Mouse (Mus musculus): ENCODE results near the gene Pomgnt2. TPM values are rescaled to one million over a fixed set of nuclear protein-coding genes. Genes with fewer than 3 reads are reported as not detected.

The Pomgnt2 gene
- polyA plus RNA-seq (2011; ENCODE audit: insufficient read depth, insufficient read length, low read depth, missing spikeins), result 7.5 and 7.9 TPM in 2 replicates

GRCm38 (mm10) chr9:121997010-121997409 is at the start of gene Pomgnt2:
TSS of gene Pomgnt2 (minus strand) at chr9:121997110.
- no peak within 1 kb of the TSS for H3K9ac ChIP-seq (ENCODE audit: low read depth, poor library complexity, severe bottlenecking)
- H3K9me3 ChIP-seq (replicated peaks; ENCODE audit: control insufficient read depth, insufficient read depth, low read length, poor library complexity, severe bottlenecking), result 0 out of 2 replicates have a peak, but pooled peaks cover 2% of the 10 kb centered on the region
- H3K4me3 ChIP-seq (ENCODE audit: low read depth, low read length), result no peak within 1 kb of the TSS
- H3K27ac ChIP-seq (ENCODE audit: insufficient read depth, low read length), result no peak within 1 kb of the TSS
- H3K27me3 ChIP-seq (ENCODE audit: control insufficient read depth, insufficient read depth, low read length, poor library complexity, severe bottlenecking), result no peaks in the 10 kb centered on the region
- no peaks in the 10 kb centered on the region for H3K4me1 ChIP-seq (ENCODE audit: control insufficient read depth, insufficient read depth, low read length)
- no peak for TF ChIP-seq EP300 (IDR thresholded peaks at IDR 0.05; ENCODE audit: insufficient read depth, low read depth, low read length)
- no peak for TF ChIP-seq CTCF (IDR thresholded peaks at IDR 0.05; ENCODE audit: low read depth, low read length)
- TF ChIP-seq POLR2A (IDR thresholded peaks at IDR 0.05; ENCODE audit: insufficient read depth, low read length), result no peak
- no peaks in the 10 kb centered on the region for H3K36me3 ChIP-seq (ENCODE audit: control insufficient read depth, insufficient read depth, low read length, poor library complexity, severe bottlenecking)

DNA sequence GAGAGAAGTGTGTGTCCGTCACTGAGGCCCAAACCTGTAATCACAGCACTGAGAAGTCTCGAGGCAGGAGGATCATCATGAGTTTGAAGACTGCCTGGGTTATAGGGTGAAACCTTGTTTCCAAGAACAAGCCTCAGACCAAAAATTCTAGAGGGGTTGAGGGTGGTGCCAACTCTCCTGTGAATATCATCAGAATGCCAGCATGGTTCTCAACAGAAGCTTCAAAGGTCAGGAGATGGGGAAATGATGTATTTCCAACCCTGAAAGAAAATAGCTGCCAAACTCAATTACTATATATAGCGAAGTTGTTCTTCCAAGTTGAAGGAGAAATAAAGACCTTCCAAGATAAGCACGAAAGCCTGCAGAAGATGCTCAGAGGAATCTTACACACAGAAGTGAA is 42.9 kb upstream of the Pomgnt2 start:
- no peaks in the 10 kb centered on the region for H3K27me3 ChIP-seq (ENCODE audit: control insufficient read depth, insufficient read depth, low read length, poor library complexity, severe bottlenecking)
- no peaks in the 10 kb centered on the region for H3K4me1 ChIP-seq (ENCODE audit: control insufficient read depth, insufficient read depth, low read length)
- no peak overlapping the region for H3K9ac ChIP-seq (ENCODE audit: low read depth, poor library complexity, severe bottlenecking)
- H3K9me3 ChIP-seq (replicated peaks; ENCODE audit: control insufficient read depth, insufficient read depth, low read length, poor library complexity, severe bottlenecking), result no peaks in the 10 kb centered on the region
- no peak overlapping the region for H3K4me3 ChIP-seq (ENCODE audit: low read depth, low read length)
- no peaks in the 10 kb centered on the region for H3K36me3 ChIP-seq (ENCODE audit: control insufficient read depth, insufficient read depth, low read length, poor library complexity, severe bottlenecking)
- TF ChIP-seq CTCF (IDR thresholded peaks at IDR 0.05; ENCODE audit: low read depth, low read length), result no peak
- TF ChIP-seq POLR2A (IDR thresholded peaks at IDR 0.05; ENCODE audit: insufficient read depth, low read length), result no peak
- TF ChIP-seq EP300 (IDR thresholded peaks at IDR 0.05; ENCODE audit: insufficient read depth, low read depth, low read length), result no peak
- no peak overlapping the region for H3K27ac ChIP-seq (ENCODE audit: insufficient read depth, low read length)

DNA sequence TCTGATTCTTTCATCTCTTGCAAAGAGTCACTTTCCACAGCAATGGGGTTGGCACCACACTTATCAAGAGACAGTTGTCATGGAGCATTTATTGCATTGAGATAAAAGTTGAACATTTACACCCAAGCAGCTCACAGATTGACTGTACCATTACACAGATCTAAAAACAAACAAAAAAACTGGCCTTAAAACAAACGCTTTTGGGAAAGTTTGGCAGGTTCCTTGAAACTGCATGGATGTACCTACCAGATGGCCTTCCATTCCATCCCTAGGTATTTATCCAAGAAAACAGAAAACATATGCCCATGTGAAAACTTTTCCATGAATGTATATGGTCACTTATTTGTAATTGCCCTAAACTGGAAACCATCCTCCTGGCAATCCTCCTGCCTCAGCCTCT is 41.7 kb upstream of the Pomgnt2 start:
- H3K4me1 ChIP-seq (ENCODE audit: control insufficient read depth, insufficient read depth, low read length), result no peaks in the 10 kb centered on the region
- no peak overlapping the region for H3K4me3 ChIP-seq (ENCODE audit: low read depth, low read length)
- no peak overlapping the region for H3K27ac ChIP-seq (ENCODE audit: insufficient read depth, low read length)
- TF ChIP-seq POLR2A (IDR thresholded peaks at IDR 0.05; ENCODE audit: insufficient read depth, low read length), result no peak
- TF ChIP-seq CTCF (IDR thresholded peaks at IDR 0.05; ENCODE audit: low read depth, low read length), result no peak
- TF ChIP-seq EP300 (IDR thresholded peaks at IDR 0.05; ENCODE audit: insufficient read depth, low read depth, low read length), result no peak
- H3K9me3 ChIP-seq (replicated peaks; ENCODE audit: control insufficient read depth, insufficient read depth, low read length, poor library complexity, severe bottlenecking), result no peaks in the 10 kb centered on the region
- H3K9ac ChIP-seq (ENCODE audit: low read depth, poor library complexity, severe bottlenecking), result no peak overlapping the region
- H3K27me3 ChIP-seq (ENCODE audit: control insufficient read depth, insufficient read depth, low read length, poor library complexity, severe bottlenecking), result no peaks in the 10 kb centered on the region
- H3K36me3 ChIP-seq (ENCODE audit: control insufficient read depth, insufficient read depth, low read length, poor library complexity, severe bottlenecking), result no peaks in the 10 kb centered on the region

- Histone ChIP-seq H3K4me3 (ENCODE audit: low read depth, low read length) (no peak overlapping the region), H3K9ac (ENCODE audit: low read depth, poor library complexity, severe bottlenecking) (no peak overlapping the region)
These were observed 39.7 kb upstream of the Pomgnt2 start for GRCm38 (mm10) chr9:122036496-122037054.

GRCm38 (mm10) chr9:122035807-122036206 is 38.9 kb upstream of the Pomgnt2 start:
- TF ChIP-seq POLR2A (IDR thresholded peaks at IDR 0.05; ENCODE audit: insufficient read depth, low read length) (no peak), CTCF (IDR thresholded peaks at IDR 0.05; ENCODE audit: low read depth, low read length) (no peak), EP300 (IDR thresholded peaks at IDR 0.05; ENCODE audit: insufficient read depth, low read depth, low read length) (no peak)
- no peak overlapping the region for H3K9ac ChIP-seq (ENCODE audit: low read depth, poor library complexity, severe bottlenecking)
- H3K4me1 ChIP-seq (ENCODE audit: control insufficient read depth, insufficient read depth, low read length), result no peaks in the 10 kb centered on the region

More at GRCm38 (mm10) chr9:122036496-122037054, 39.7 kb upstream of the Pomgnt2 start:
- Histone ChIP-seq H3K27me3 (ENCODE audit: control insufficient read depth, insufficient read depth, low read length, poor library complexity, severe bottlenecking) (no peaks in the 10 kb centered on the region), H3K4me1 (ENCODE audit: control insufficient read depth, insufficient read depth, low read length) (no peaks in the 10 kb centered on the region), H3K36me3 (ENCODE audit: control insufficient read depth, insufficient read depth, low read length, poor library complexity, severe bottlenecking) (no peaks in the 10 kb centered on the region), H3K9me3 (replicated peaks; ENCODE audit: control insufficient read depth, insufficient read depth, low read length, poor library complexity, severe bottlenecking) (no peaks in the 10 kb centered on the region), H3K27ac (ENCODE audit: insufficient read depth, low read length) (no peak overlapping the region)
- TF ChIP-seq EP300 (IDR thresholded peaks at IDR 0.05; ENCODE audit: insufficient read depth, low read depth, low read length) (no peak), CTCF (IDR thresholded peaks at IDR 0.05; ENCODE audit: low read depth, low read length) (no peak), POLR2A (IDR thresholded peaks at IDR 0.05; ENCODE audit: insufficient read depth, low read length) (no peak)

GRCm38 (mm10) chr9:122034949-122035348 is 38.0 kb upstream of the Pomgnt2 start:
- Histone ChIP-seq H3K27ac (ENCODE audit: insufficient read depth, low read length) (no peak overlapping the region), H3K9ac (ENCODE audit: low read depth, poor library complexity, severe bottlenecking) (no peak overlapping the region), H3K27me3 (ENCODE audit: control insufficient read depth, insufficient read depth, low read length, poor library complexity, severe bottlenecking) (no peaks in the 10 kb centered on the region), H3K9me3 (replicated peaks; ENCODE audit: control insufficient read depth, insufficient read depth, low read length, poor library complexity, severe bottlenecking) (no peaks in the 10 kb centered on the region), H3K36me3 (ENCODE audit: control insufficient read depth, insufficient read depth, low read length, poor library complexity, severe bottlenecking) (no peaks in the 10 kb centered on the region), H3K4me3 (ENCODE audit: low read depth, low read length) (no peak overlapping the region), H3K4me1 (ENCODE audit: control insufficient read depth, insufficient read depth, low read length) (no peaks in the 10 kb centered on the region)
- TF ChIP-seq EP300 (IDR thresholded peaks at IDR 0.05; ENCODE audit: insufficient read depth, low read depth, low read length), result no peak
- TF ChIP-seq POLR2A (IDR thresholded peaks at IDR 0.05; ENCODE audit: insufficient read depth, low read length), result no peak
- no peak for TF ChIP-seq CTCF (IDR thresholded peaks at IDR 0.05; ENCODE audit: low read depth, low read length)

More at GRCm38 (mm10) chr9:122035807-122036206, 38.9 kb upstream of the Pomgnt2 start:
- no peak overlapping the region for H3K4me3 ChIP-seq (ENCODE audit: low read depth, low read length)
- H3K27ac ChIP-seq (ENCODE audit: insufficient read depth, low read length), result no peak overlapping the region
- no peaks in the 10 kb centered on the region for H3K27me3 ChIP-seq (ENCODE audit: control insufficient read depth, insufficient read depth, low read length, poor library complexity, severe bottlenecking)
- no peaks in the 10 kb centered on the region for H3K36me3 ChIP-seq (ENCODE audit: control insufficient read depth, insufficient read depth, low read length, poor library complexity, severe bottlenecking)
- H3K9me3 ChIP-seq (replicated peaks; ENCODE audit: control insufficient read depth, insufficient read depth, low read length, poor library complexity, severe bottlenecking), result no peaks in the 10 kb centered on the region
